Mouse (Mus musculus): ENCODE measurements around the gene Mafk. TPM values are rescaled to one million over a fixed set of nuclear protein-coding genes. Genes with fewer than 3 reads are reported as not detected.

Mafk gene
- polyA plus RNA-seq, 2 experiments, result 6.6 to 6.7 TPM

DNA sequence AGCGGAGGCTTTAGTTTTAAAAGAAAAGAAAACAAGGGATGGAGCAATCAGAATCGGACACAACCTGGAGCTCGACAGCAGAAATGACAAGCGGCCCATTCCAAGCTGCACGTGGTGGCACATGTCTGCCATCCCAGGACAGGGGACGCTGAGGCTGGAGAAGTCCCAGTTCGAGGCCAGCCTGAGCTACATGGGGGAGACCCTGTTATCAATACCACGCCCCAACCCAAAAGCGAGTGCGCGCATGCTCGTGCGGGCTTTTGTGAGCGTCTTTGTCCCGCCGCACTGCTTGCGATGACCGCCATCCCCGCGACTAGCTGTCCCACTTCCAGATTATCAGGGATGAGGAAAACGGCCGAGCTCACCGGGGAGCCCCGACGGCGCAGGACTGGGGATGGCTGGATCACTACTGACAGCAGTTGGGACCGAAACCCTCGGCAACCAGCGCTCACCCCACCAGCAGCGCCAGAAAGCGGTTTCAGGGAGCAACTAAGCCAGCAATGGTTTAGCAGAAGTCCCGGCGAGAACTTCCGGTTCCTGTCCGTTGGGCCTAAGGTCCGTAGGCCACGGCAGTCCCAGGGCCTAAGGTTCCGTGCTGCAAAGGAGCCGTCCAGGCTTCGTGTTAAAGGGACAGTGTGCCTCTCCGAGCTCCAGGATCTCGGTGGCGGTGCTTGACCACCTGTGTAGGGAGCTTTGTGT, 35.2 kb downstream of the Mafk start, which contains the start of the genes Gm26938 and Psmg3:
Gene Gm26938, minus strand, starts transcription at position 51 of the 699 bp plus-strand sequence.
Gene Psmg3, minus strand, starts transcription at position 529 of the 699 bp plus-strand sequence.
- DNase-seq (ENCODE audit: low spot score), result peak; percentile 87
- Histone ChIP-seq H3K4me2 (replicated peaks; ENCODE audit: low read depth, low read length, severe bottlenecking) (peak within 1 kb of the TSS; percentile 94), H3K4me3 (replicated peaks; ENCODE audit: low read length) (peak within 1 kb of the TSS; percentile 82), H3K4me1 (ENCODE audit: control insufficient read depth, insufficient read depth, low read length) (peaks cover 11% of the 10 kb centered on the region; the same call in 1 of the 2 replicates), H3K36me3 (ENCODE audit: control insufficient read depth, insufficient read depth, low read length) (peaks cover 28% of the 10 kb centered on the region), H3K9me3 (ENCODE audit: control insufficient read depth, low read length) (no peaks in the 10 kb centered on the region), H3K27me3 (ENCODE audit: control insufficient read depth, insufficient read depth, low read length) (no peaks in the 10 kb centered on the region), H3K27ac (replicated peaks; ENCODE audit: low read depth, low read length) (peak within 1 kb of the TSS; percentile 76), H3K9ac (ENCODE audit: low read depth, low read length, severe bottlenecking) (peak within 1 kb of the TSS; percentile 84)
- under 1% methylated on average over 43 of the region's 43 CpGs for WGBS
- TF ChIP-seq POLR2A (IDR thresholded peaks at IDR 0.05; ENCODE audit: borderline replicate concordance, extremely low read depth, insufficient read depth, insufficient read length), result peak; percentile 47; the same call in 1 of the 2 replicates
- peak; percentile 88 for ATAC-seq (ENCODE audit: low FRiP score, low read depth)

DNA sequence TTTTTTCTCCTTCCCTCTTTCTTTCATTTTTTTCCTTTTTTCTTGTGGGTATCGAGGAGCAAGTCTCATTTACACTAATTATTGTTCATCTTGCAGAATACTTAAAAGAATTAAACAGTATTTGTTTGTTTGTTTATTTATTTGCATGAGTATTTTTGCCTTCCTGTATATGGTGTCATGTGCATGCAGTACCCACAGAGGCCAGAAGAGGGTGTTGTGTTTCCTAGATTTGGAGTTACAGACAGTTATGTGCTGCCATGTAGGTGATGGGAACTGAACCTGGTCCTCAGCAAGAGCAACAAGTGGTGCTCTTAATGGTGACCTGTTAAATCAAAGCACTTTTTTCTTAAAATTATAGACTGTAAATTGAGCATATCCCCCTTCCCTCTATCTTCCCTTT, 36.3 kb downstream of the Mafk start:
- Histone ChIP-seq H3K4me1 (ENCODE audit: control insufficient read depth, insufficient read depth, low read length) (peaks cover 11% of the 10 kb centered on the region; the same call in 1 of the 2 replicates), H3K4me2 (replicated peaks; ENCODE audit: low read depth, low read length, severe bottlenecking) (no peak overlapping the region), H3K9ac (ENCODE audit: low read depth, low read length, severe bottlenecking) (no peak overlapping the region), H3K4me3 (replicated peaks; ENCODE audit: low read length) (no peak overlapping the region), H3K36me3 (ENCODE audit: control insufficient read depth, insufficient read depth, low read length) (peaks cover 18% of the 10 kb centered on the region), H3K27me3 (ENCODE audit: control insufficient read depth, insufficient read depth, low read length) (no peaks in the 10 kb centered on the region), H3K9me3 (ENCODE audit: control insufficient read depth, low read length) (no peaks in the 10 kb centered on the region), H3K27ac (replicated peaks; ENCODE audit: low read depth, low read length) (no peak overlapping the region)
- WGBS, result 94% methylated on average over 1 of the region's 1 CpGs
- TF ChIP-seq POLR2A (IDR thresholded peaks at IDR 0.05; ENCODE audit: borderline replicate concordance, extremely low read depth, insufficient read depth, insufficient read length), result no peak
- no peak for DNase-seq (ENCODE audit: low spot score)
- ATAC-seq (ENCODE audit: low FRiP score, low read depth), result no peak

DNA sequence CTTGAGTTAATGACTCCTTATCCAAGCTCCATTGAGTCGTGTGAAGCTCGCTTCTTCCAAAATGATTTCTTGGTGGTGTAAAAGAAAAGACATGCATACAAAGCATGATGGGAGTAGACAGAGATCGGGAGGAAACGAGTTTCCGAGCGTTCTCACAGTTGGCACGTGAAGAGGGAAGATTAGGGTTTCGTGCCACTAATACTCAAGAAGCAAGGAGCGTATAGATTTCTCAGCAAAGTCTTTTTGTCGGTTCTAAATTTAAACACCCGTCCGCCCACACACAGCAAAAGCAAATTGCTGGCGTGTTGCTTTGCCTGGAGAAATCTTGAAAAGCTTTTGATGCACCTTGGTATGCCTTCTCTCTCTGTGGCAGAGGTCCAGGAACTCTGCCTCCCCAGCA, 38.1 kb downstream of the Mafk start:
- no peak for DNase-seq (ENCODE audit: low spot score)
- no peaks in the 10 kb centered on the region for H3K27me3 ChIP-seq (ENCODE audit: control insufficient read depth, insufficient read depth, low read length)
- no peak overlapping the region for H3K4me3 ChIP-seq (replicated peaks; ENCODE audit: low read length)
- H3K4me1 ChIP-seq (ENCODE audit: control insufficient read depth, insufficient read depth, low read length), result peaks cover 11% of the 10 kb centered on the region; the same call in 1 of the 2 replicates
- 81% methylated on average over 13 of the region's 13 CpGs for WGBS
- no peak overlapping the region for H3K9ac ChIP-seq (ENCODE audit: low read depth, low read length, severe bottlenecking)
- H3K27ac ChIP-seq (replicated peaks; ENCODE audit: low read depth, low read length), result no peak overlapping the region
- ATAC-seq (ENCODE audit: low FRiP score, low read depth), result no peak
- peaks cover 4% of the 10 kb centered on the region for H3K36me3 ChIP-seq (ENCODE audit: control insufficient read depth, insufficient read depth, low read length)
- H3K9me3 ChIP-seq (ENCODE audit: control insufficient read depth, low read length), result no peaks in the 10 kb centered on the region
- H3K4me2 ChIP-seq (replicated peaks; ENCODE audit: low read depth, low read length, severe bottlenecking), result no peak overlapping the region
- TF ChIP-seq POLR2A (IDR thresholded peaks at IDR 0.05; ENCODE audit: borderline replicate concordance, extremely low read depth, insufficient read depth, insufficient read length), result no peak

DNA sequence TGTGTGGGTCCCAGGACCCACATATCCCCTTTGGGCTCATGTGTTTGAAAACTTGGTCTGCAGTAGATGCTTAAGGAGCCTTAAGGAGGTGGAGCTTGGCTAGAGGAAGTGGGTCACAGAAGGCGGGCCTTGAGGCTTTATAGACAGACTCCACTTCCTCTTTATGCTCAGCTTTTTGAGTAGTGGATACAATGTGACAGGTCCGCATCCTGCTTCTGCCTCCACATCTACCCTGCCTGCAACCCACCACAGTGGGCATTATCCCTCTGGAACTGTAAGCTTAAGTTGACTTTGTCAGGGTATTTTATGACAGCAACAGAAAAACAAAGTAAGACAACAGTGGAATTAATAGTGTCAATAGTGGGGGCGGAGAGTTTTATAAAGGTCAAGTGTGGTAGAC, 39.4 kb downstream of the Mafk start:
- no peak overlapping the region for H3K27ac ChIP-seq (replicated peaks; ENCODE audit: low read depth, low read length)
- no peaks in the 10 kb centered on the region for H3K27me3 ChIP-seq (ENCODE audit: control insufficient read depth, insufficient read depth, low read length)
- no peak for DNase-seq (ENCODE audit: low spot score)
- no peaks in the 10 kb centered on the region for H3K9me3 ChIP-seq (ENCODE audit: control insufficient read depth, low read length)
- H3K4me2 ChIP-seq (replicated peaks; ENCODE audit: low read depth, low read length, severe bottlenecking), result no peak overlapping the region
- peaks cover 5% of the 10 kb centered on the region; the same call in 1 of the 2 replicates for H3K4me1 ChIP-seq (ENCODE audit: control insufficient read depth, insufficient read depth, low read length)
- H3K36me3 ChIP-seq (ENCODE audit: control insufficient read depth, insufficient read depth, low read length), result no peaks in the 10 kb centered on the region
- 89% methylated on average over 3 of the region's 3 CpGs for WGBS
- no peak overlapping the region for H3K9ac ChIP-seq (ENCODE audit: low read depth, low read length, severe bottlenecking)
- no peak overlapping the region for H3K4me3 ChIP-seq (replicated peaks; ENCODE audit: low read length)
- TF ChIP-seq POLR2A (IDR thresholded peaks at IDR 0.05; ENCODE audit: borderline replicate concordance, extremely low read depth, insufficient read depth, insufficient read length), result no peak
- no peak for ATAC-seq (ENCODE audit: low FRiP score, low read depth)

DNA sequence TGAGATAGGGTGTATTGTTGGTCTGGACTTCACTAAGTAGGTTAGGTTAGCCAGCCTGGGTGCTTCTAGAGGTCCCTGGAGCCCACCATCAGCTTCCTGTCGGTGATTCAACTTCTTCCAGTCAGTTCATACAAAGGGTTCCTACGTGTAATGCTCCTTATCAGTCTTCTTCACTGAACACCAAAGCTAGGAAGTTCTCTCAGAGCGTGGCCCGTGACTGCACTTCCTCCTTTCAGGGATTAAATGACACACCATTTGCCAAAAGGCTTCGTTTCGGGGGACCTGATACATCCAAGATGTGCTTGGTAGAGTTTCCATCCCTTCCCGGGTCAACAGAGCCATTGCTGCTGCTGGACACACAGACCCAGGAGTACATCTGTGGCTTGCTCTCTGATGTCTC, 40.8 kb downstream of the Mafk start:
- H3K9ac ChIP-seq (ENCODE audit: low read depth, low read length, severe bottlenecking), result no peak overlapping the region
- no peak for TF ChIP-seq POLR2A (IDR thresholded peaks at IDR 0.05; ENCODE audit: borderline replicate concordance, extremely low read depth, insufficient read depth, insufficient read length)
- H3K4me3 ChIP-seq (replicated peaks; ENCODE audit: low read length), result no peak overlapping the region
- WGBS, result 77% methylated on average over 7 of the region's 7 CpGs
- H3K4me1 ChIP-seq (ENCODE audit: control insufficient read depth, insufficient read depth, low read length), result no peaks in the 10 kb centered on the region
- H3K9me3 ChIP-seq (ENCODE audit: control insufficient read depth, low read length), result no peaks in the 10 kb centered on the region
- no peak overlapping the region for H3K27ac ChIP-seq (replicated peaks; ENCODE audit: low read depth, low read length)
- no peak for ATAC-seq (ENCODE audit: low FRiP score, low read depth)
- no peaks in the 10 kb centered on the region for H3K36me3 ChIP-seq (ENCODE audit: control insufficient read depth, insufficient read depth, low read length)
- no peak overlapping the region for H3K4me2 ChIP-seq (replicated peaks; ENCODE audit: low read depth, low read length, severe bottlenecking)
- no peaks in the 10 kb centered on the region for H3K27me3 ChIP-seq (ENCODE audit: control insufficient read depth, insufficient read depth, low read length)
- DNase-seq (ENCODE audit: low spot score), result no peak
